Mouse (Mus musculus): Measurements from ENCODE around the gene Smim1. TPM values are rescaled to one million over a fixed set of nuclear protein-coding genes. Genes with fewer than 3 reads are reported as not detected.

Gene Smim1
- total and polyA plus RNA-seq, 3 experiments = 118 to 219 (median 188) TPM

DNA sequence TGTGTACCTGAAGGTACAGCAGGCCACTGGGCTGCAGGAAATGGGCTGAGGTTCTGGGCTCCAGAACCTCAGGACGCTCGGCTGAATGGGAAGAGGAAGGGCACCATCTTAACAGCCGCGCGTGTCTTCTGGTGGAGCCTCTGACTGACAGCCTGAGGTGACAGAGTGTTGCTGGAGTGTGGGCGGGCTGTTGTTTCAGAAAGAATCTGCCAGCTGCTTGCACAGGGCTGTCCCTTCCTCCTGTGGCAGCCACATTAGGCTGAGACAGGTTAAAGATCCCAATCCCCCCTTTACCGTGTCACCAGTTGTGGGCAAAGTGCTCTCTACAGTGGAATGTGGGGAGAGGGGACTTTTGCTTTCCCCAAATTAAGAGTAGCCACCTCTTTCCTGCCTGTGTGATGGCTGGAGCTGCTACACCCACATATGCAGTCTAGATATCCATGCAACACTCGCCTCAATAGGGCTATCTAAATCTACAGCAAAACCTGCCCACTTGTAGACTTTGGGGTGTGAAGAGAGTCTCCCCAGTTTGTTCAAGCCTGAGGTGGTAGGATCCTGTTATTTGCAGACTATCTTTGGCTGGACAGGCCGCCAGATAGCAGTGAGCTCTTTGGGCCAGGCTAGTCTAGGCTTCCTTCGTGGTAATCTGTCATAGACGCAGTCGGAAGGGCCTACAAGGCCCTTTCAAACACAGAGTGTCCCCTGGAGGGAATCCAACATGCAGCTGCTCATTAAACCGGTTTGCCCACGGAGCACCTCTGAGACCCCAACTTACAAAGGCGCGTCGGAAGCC, 1.1 kb downstream of the Smim1 start:
- Histone ChIP-seq H3K27ac (ENCODE audit: control insufficient read depth, low read depth, low read length) (peak overlapping the region; percentile 97), H3K9me3 (replicated peaks; ENCODE audit: insufficient read depth, low read length) (no peaks in the 10 kb centered on the region), H3K27me3 (ENCODE audit: control insufficient read depth in 1 of 2, insufficient read depth in 2 of 2, low read length in 2 of 2) (no peaks in the 10 kb centered on the region), H3K9ac (ENCODE audit: control insufficient read depth, low read depth, low read length, poor library complexity, severe bottlenecking) (peak overlapping the region; percentile 84), H3K4me1 (ENCODE audit: control insufficient read depth in 1 of 2, insufficient read depth in 2 of 2, low read length in 2 of 2) (peaks cover 0 to 13% of the 10 kb centered on the region in 2 experiments; a peak in 3 of 4 replicates), H3K36me3 (ENCODE audit: control insufficient read depth in 1 of 2, insufficient read depth in 2 of 2, low read length in 2 of 2) (peaks cover 0 to 11% of the 10 kb centered on the region in 2 experiments), H3K79me2 (ENCODE audit: control insufficient read depth, insufficient read depth, low read length, poor library complexity) (peaks cover 16% of the 10 kb centered on the region), H3K4me3 (ENCODE audit: control insufficient read depth in 1 of 2, insufficient read depth in 1 of 2, low read depth in 2 of 2, low read length in 2 of 2) (peak overlapping the region; percentile 74 to 79)
- DNase-seq (ENCODE audit: low read depth, low spot score) = peak; percentile 80
- TF ChIP-seq ZKSCAN1 (IDR thresholded peaks at IDR 0.05; ENCODE audit: low read depth, low read length) (no peak), TAL1 (IDR thresholded peaks at IDR 0.05; ENCODE audit: low read length) (no peak), TBP (IDR thresholded peaks at IDR 0.05; ENCODE audit: low read depth, low read length) (peak; percentile 48; the same call in 1 of the 2 replicates), MXI1 (IDR thresholded peaks at IDR 0.05; ENCODE audit: low read depth, low read length) (peak; percentile 67), UBTF (IDR thresholded peaks at IDR 0.05; ENCODE audit: borderline replicate concordance, insufficient read depth, low read depth, low read length) (no peak), ZMIZ1 (IDR thresholded peaks at IDR 0.05; ENCODE audit: low read depth, low read length) (no peak), CTCF (IDR thresholded peaks at IDR 0.05 in 2 of 3, conservative IDR thresholded peaks at IDR 0.05 in 1 of 3; ENCODE audit: control insufficient read depth in 1 of 3, insufficient read depth in 1 of 3, low read depth in 2 of 3, low read length in 3 of 3, poor library complexity in 1 of 3, severe bottlenecking in 1 of 3) (no peak), HCFC1 (IDR thresholded peaks at IDR 0.05; ENCODE audit: low read depth, low read length) (no peak), MYB (IDR thresholded peaks at IDR 0.05; ENCODE audit: low read depth, low read length) (no peak), NELFE (IDR thresholded peaks at IDR 0.05; ENCODE audit: low read depth, low read length) (no peak; the same call in none of the 2 replicates), ETS1 (IDR thresholded peaks at IDR 0.05; ENCODE audit: low read depth, low read length) (peak; percentile 44), CHD1 (IDR thresholded peaks at IDR 0.05; ENCODE audit: low read depth, low read length) (0 out of 2 replicates have a peak, but pooled peaks have one; percentile 51), POLR2AphosphoS5 (IDR thresholded peaks at IDR 0.05; ENCODE audit: borderline replicate concordance, low read depth, low read length) (no peak), EP300 (IDR thresholded peaks at IDR 0.05; ENCODE audit: low read depth in 1 of 2, low read length in 2 of 2) (0 out of 4 replicates have a peak, but pooled peaks have one; percentile 9 to 14), SIN3A (IDR thresholded peaks at IDR 0.05; ENCODE audit: low read length) (peak; percentile 79), MAX (IDR thresholded peaks at IDR 0.05; ENCODE audit: low read length) (peak; percentile 68; the same call in 1 of the 2 replicates), ELF1 (IDR thresholded peaks at IDR 0.05; ENCODE audit: low read depth, low read length) (no peak)
